Mouse (Mus musculus) intestine, embryonic 16.5 days (tissue): ENCODE measurements around the gene Gemin5. TPM values are rescaled to one million over a fixed set of nuclear protein-coding genes. Genes with fewer than 3 reads are reported as not detected.

Experiments
- polyA plus RNA-seq: library from polyadenylated mRNA; unstranded; fragments of >200 nt; fragmentation: Nextera tagmentation; extraction: Ambion mirVana; gene quantifications from 2 replicates; pipeline ENCODE4 v1.2.1, GENCODE M21; 2015

Gene Gemin5
- polyA plus RNA-seq, 1 experiment from 2014 or later, result 11.7 TPM

Other genes starting within 250 kb of the Gemin5 start
- 16.5 and 16.7 TPM in 2 replicates for gene Larp1, start 159.5 kb downstream of the Gemin5 start, polyA plus RNA-seq
- gene Gm12248, start 75.4 kb downstream of the Gemin5 start, polyA plus RNA-seq, result not detected in 2 replicates
- gene Cnot8, start 64.4 kb downstream of the Gemin5 start, polyA plus RNA-seq, result 70.7 and 71.1 TPM in 2 replicates
- 114 and 125 TPM in 2 replicates for gene Mrpl22, start 3.1 kb upstream of the Gemin5 start, polyA plus RNA-seq
- gene Igtp, start 31.0 kb upstream of the Gemin5 start, polyA plus RNA-seq, result 4.5 and 4.6 TPM in 2 replicates
- gene Irgm2, start 31.1 kb upstream of the Gemin5 start, polyA plus RNA-seq, result 3.6 and 4.3 TPM in 2 replicates
- not detected in 2 replicates for gene 4930438A08Rik, start 106.3 kb upstream of the Gemin5 start, polyA plus RNA-seq
- 20.7 and 22.0 TPM in 2 replicates for gene Zfp692, start 138.5 kb upstream of the Gemin5 start, polyA plus RNA-seq
- gene Zfp672, start 161.8 kb upstream of the Gemin5 start, polyA plus RNA-seq, result 35.4 and 35.5 TPM in 2 replicates
- 28.3 TPM in 2 replicates for gene Sh3bp5l, start 162.2 kb upstream of the Gemin5 start, polyA plus RNA-seq
- 1,405 and 1,451 TPM in 2 replicates for gene Lypd8, start 210.5 kb upstream of the Gemin5 start, polyA plus RNA-seq